10 mouse cellular contexts compared by ENCODE assay signal in genomic region chr7:36975475-36975874, GRCm38 (mm10).
DNase-seq lines count a peak whose midpoint lies in the region; ATAC-seq and TF ChIP-seq lines count a peak whose summit lies in the region.
"Had no signal": no experiment of that assay in that cellular context is flagged by ENCODE, and none has a peak within 500 bp of the region (broad histone marks: within the 10 kb centered on the region; RNA-seq: fewer than 3 reads in every experiment).

No protein-coding gene starts in this region.

- peak; percentile 43 for DNase-seq in forebrain, embryonic 11.5 days (ENCODE audit: low spot score)
- no peak for DNase-seq in forebrain, embryonic 10.5 days (ENCODE audit: extremely low spot score, low spot score)
- DNase-seq in liver, embryonic 14.5 days (ENCODE audit: low read depth in 3 of 3, low spot score in 3 of 3) = no peak
- peak; percentile 31 for DNase-seq in mesoderm, embryonic 11.5 days (ENCODE audit: low read depth, low spot score)
- DNase-seq in thymus, postnatal 0 days (ENCODE audit: low spot score) = no peak
- no peak for DNase-seq in right cerebral cortex, postnatal 4 days
- DNase-seq: adrenal gland, postnatal 36 days had no signal

- no peak for TF ChIP-seq EP300 in liver, embryonic 14.5 days (IDR thresholded peaks at IDR 0.05; ENCODE audit: low read depth)

- H3K9me3 ChIP-seq in forebrain, embryonic 11.5 days (ENCODE audit: control insufficient read depth, low read length) = no peaks in the 10 kb centered on the region
- H3K9me3 ChIP-seq in forebrain, embryonic 10.5 days = no peaks in the 10 kb centered on the region
- no peaks in the 10 kb centered on the region for H3K9me3 ChIP-seq in liver, embryonic 14.5 days (ENCODE audit: control insufficient read depth, low read length)
- no peaks in the 10 kb centered on the region for H3K9me3 ChIP-seq in liver, embryonic 12.5 days (replicated peaks)
- 0 out of 2 replicates have a peak, but pooled peaks cover 3% of the 10 kb centered on the region for H3K9me3 ChIP-seq in heart, embryonic 14.5 days (ENCODE audit: control insufficient read depth, low read length)

- no peaks in the 10 kb centered on the region for H3K36me3 ChIP-seq in forebrain, embryonic 11.5 days (ENCODE audit: control insufficient read depth, insufficient read depth, low read length)
- no peaks in the 10 kb centered on the region for H3K36me3 ChIP-seq in forebrain, embryonic 10.5 days (replicated peaks)
- H3K36me3 ChIP-seq in liver, embryonic 14.5 days (replicated peaks; ENCODE audit: control insufficient read depth, insufficient read depth, low read depth) = no peaks in the 10 kb centered on the region
- H3K36me3 ChIP-seq in liver, embryonic 12.5 days = no peaks in the 10 kb centered on the region
- no peaks in the 10 kb centered on the region for H3K36me3 ChIP-seq in heart, embryonic 14.5 days (ENCODE audit: control insufficient read depth, insufficient read depth, low read length)

- no peak overlapping the region for H3K4me3 ChIP-seq in forebrain, embryonic 11.5 days (ENCODE audit: low read depth, low read length)
- no peak overlapping the region for H3K4me3 ChIP-seq in forebrain, embryonic 10.5 days
- no peak overlapping the region for H3K4me3 ChIP-seq in liver, embryonic 14.5 days (ENCODE audit: insufficient read depth in 1 of 2, low read depth in 2 of 2, low read length in 2 of 2)
- H3K4me3 ChIP-seq in liver, embryonic 12.5 days = no peak overlapping the region
- H3K4me3 ChIP-seq in heart, embryonic 14.5 days (ENCODE audit: control insufficient read depth in 1 of 2, insufficient read depth in 1 of 2, low read depth in 1 of 2, low read length in 2 of 2) = no peak overlapping the region
- H3K4me3 ChIP-seq: erythroblast, embryonic 14.5 days had no signal

- WGBS in forebrain, embryonic 11.5 days = 27% methylated on average over 5 of the region's 5 CpGs
- 26% methylated on average over 5 of the region's 5 CpGs for WGBS in forebrain, embryonic 10.5 days
- WGBS in liver, embryonic 14.5 days (ENCODE audit: insufficient replicate concordance) = 13% methylated on average over 5 of the region's 5 CpGs
- 15% methylated on average over 5 of the region's 5 CpGs for WGBS in liver, embryonic 12.5 days (ENCODE audit: insufficient replicate concordance)
- 21% methylated on average over 5 of the region's 5 CpGs for WGBS in heart, embryonic 14.5 days

- no peak overlapping the region for H3K27ac ChIP-seq in forebrain, embryonic 11.5 days (ENCODE audit: low read depth, low read length)
- no peak overlapping the region for H3K27ac ChIP-seq in forebrain, embryonic 10.5 days
- H3K27ac ChIP-seq in liver, embryonic 14.5 days = no peak overlapping the region
- no peak overlapping the region for H3K27ac ChIP-seq in liver, embryonic 12.5 days
- H3K27ac ChIP-seq in heart, embryonic 14.5 days (replicated peaks in 1 of 2; ENCODE audit: control insufficient read depth in 1 of 2, insufficient read depth in 1 of 2, low read depth in 2 of 2, low read length in 2 of 2) = no peak overlapping the region

- H3K4me1 ChIP-seq in forebrain, embryonic 11.5 days (replicated peaks; ENCODE audit: control insufficient read depth, insufficient read depth, low read length) = no peaks in the 10 kb centered on the region
- peaks cover 32% of the 10 kb centered on the region for H3K4me1 ChIP-seq in forebrain, embryonic 10.5 days
- H3K4me1 ChIP-seq in liver, embryonic 14.5 days (replicated peaks; ENCODE audit: control insufficient read depth in 2 of 2, insufficient read depth in 2 of 2, low read length in 1 of 2) = no peaks in the 10 kb centered on the region
- no peaks in the 10 kb centered on the region for H3K4me1 ChIP-seq in liver, embryonic 12.5 days
- H3K4me1 ChIP-seq in heart, embryonic 14.5 days (ENCODE audit: control insufficient read depth in 2 of 2, insufficient read depth in 2 of 2, low read length in 2 of 2) = no peaks in the 10 kb centered on the region; a peak in 1 of 4 replicates

- H3K4me2 ChIP-seq in forebrain, embryonic 11.5 days (ENCODE audit: low read depth, low read length, severe bottlenecking) = no peak overlapping the region
- H3K4me2 ChIP-seq in liver, embryonic 14.5 days (ENCODE audit: low read depth) = no peak overlapping the region
- no peak overlapping the region for H3K4me2 ChIP-seq in liver, embryonic 12.5 days
- H3K4me2 ChIP-seq in heart, embryonic 14.5 days (ENCODE audit: low read length) = peak overlapping the region; percentile 16; the same call in 1 of the 2 replicates

- no peak overlapping the region for H3K9ac ChIP-seq in forebrain, embryonic 11.5 days (ENCODE audit: low read length)
- H3K9ac ChIP-seq in liver, embryonic 14.5 days (replicated peaks) = no peak overlapping the region
- no peak overlapping the region for H3K9ac ChIP-seq in liver, embryonic 12.5 days
- no peak overlapping the region for H3K9ac ChIP-seq in heart, embryonic 14.5 days (ENCODE audit: low read length)

- no peaks in the 10 kb centered on the region for H3K27me3 ChIP-seq in forebrain, embryonic 11.5 days (ENCODE audit: control insufficient read depth, insufficient read depth, low read length)
- H3K27me3 ChIP-seq in forebrain, embryonic 10.5 days (ENCODE audit: poor library complexity, severe bottlenecking) = no peaks in the 10 kb centered on the region; the same call in 1 of the 2 replicates
- H3K27me3 ChIP-seq in liver, embryonic 14.5 days (ENCODE audit: control insufficient read depth, insufficient read depth, low read length) = no peaks in the 10 kb centered on the region
- no peaks in the 10 kb centered on the region for H3K27me3 ChIP-seq in liver, embryonic 12.5 days (replicated peaks)
- no peaks in the 10 kb centered on the region for H3K27me3 ChIP-seq in heart, embryonic 14.5 days (ENCODE audit: control insufficient read depth, insufficient read depth, low read length)

- ATAC-seq in forebrain, embryonic 11.5 days (replicated peaks; ENCODE audit: low FRiP score) = no peak
- ATAC-seq in liver, embryonic 14.5 days (ENCODE audit: insufficient read depth) = no peak
- ATAC-seq in liver, embryonic 12.5 days = no peak
- no peak for ATAC-seq in heart, embryonic 14.5 days (ENCODE audit: insufficient number of reproducible peaks, insufficient read depth, low FRiP score, low read depth)

- peak; percentile 6; the same call in 1 of the 2 replicates for TF ChIP-seq CTCF in liver, embryonic 14.5 days (IDR thresholded peaks at IDR 0.05; ENCODE audit: low read depth)

Comparison
In these comparisons a context has a peak if more than half of its experiments do, and no peak if none do; other contexts are left out.
1. DNase-seq: peak in forebrain, embryonic 11.5 days (single experiment) and mesoderm, embryonic 11.5 days (single experiment); none in forebrain, embryonic 10.5 days (single experiment), liver, embryonic 14.5 days (0 of 3), thymus, postnatal 0 days (single experiment) and right cerebral cortex, postnatal 4 days (single experiment).